15 mouse cellular contexts compared by ENCODE assay signal in the genomic region with DNA sequence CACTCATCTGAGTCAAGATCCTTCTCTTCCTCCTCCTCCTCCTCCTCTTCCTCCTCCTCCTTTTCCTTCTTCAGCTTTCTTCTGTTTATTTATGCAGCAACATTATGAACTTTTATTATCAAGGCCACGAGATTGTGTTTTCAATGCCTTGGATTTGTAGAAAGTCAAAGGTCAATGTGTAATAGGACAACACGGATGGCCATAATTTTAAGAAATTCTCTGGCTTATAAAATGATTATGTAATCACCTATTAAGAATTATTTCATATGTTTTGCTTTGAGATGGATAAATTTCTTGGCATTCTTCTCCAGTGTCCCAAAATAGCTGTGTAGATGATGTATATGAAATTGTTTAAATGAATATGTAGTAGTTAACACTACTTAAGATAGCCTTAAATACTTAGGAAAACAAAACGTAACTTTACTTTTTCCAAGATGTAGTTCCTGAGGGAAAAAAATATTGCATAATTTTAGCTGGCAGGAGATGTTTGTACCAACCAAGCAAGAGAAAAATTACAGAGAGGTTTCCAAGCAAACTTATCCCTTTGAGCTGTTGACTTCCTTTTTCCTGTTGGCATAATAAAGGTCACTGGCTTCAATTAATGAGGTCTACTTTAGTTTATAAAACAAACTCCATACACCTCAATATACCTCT.
"Had no signal": no experiment of that assay in that cellular context is flagged by ENCODE, and none has a peak within 500 bp of the region (broad histone marks: within the 10 kb centered on the region; RNA-seq: fewer than 3 reads in every experiment).

No protein-coding gene starts in this region.

- H3K4me1 ChIP-seq: lung, embryonic 15.5 days; midbrain, embryonic 13.5 days; midbrain, embryonic 15.5 days; neural tube, embryonic 12.5 days; stomach, embryonic 15.5 days had no signal

- DNase-seq: liver, postnatal 0 days; lung, adult 2 months; lung, postnatal 14 days; lung, postnatal 36 days; right cerebral cortex, postnatal 14 days; thymus, adult 2 months; thymus, postnatal 25 days; thymus, postnatal 4 days had no signal

- H3K4me3 ChIP-seq: lung, embryonic 15.5 days; midbrain, embryonic 13.5 days; midbrain, embryonic 15.5 days; neural tube, embryonic 12.5 days; stomach, embryonic 15.5 days had no signal

- H3K27ac ChIP-seq: lung, embryonic 15.5 days; macrophage; midbrain, embryonic 13.5 days; midbrain, embryonic 15.5 days; neural tube, embryonic 12.5 days; stomach, embryonic 15.5 days; stomach, postnatal 0 days had no signal
